Mouse (Mus musculus) heart, postnatal 0 days (tissue): ENCODE data around the gene Arhgef25. TPM values are rescaled to one million over a fixed set of nuclear protein-coding genes. Genes with fewer than 3 reads are reported as not detected.

ENCODE experiments used
- ATAC-seq: fragments of 200-750 bp; cut with Nextera tagmentation; 2 replicates; pipeline ENCODE4 v1.8.0; 2017; ENCODE audit warnings: low read depth, moderate number of reproducible peaks, moderate library complexity; ENCODE audit not compliant: insufficient read depth
- DNase-seq: peaks from one replicate; pipeline ENCODE4 v3.0.0-alpha.2; 2016; ENCODE audit warnings: low spot score
- H3K27ac ChIP-seq: fragments of 300-500 bp; sonication (generic); 2 replicates; pipeline ENCODE4 v1.5.1; 2014; ENCODE audit warnings: low read depth, mild to moderate bottlenecking
- H3K27me3 ChIP-seq: fragments of 300-500 bp; sonication (generic); 2 replicates; pipeline ENCODE4 v1.6.1; 2014; ENCODE audit warnings: low read length, mixed read lengths; ENCODE audit not compliant: control insufficient read depth, insufficient read depth
- H3K36me3 ChIP-seq: fragments of 300-500 bp; sonication (generic); replicated peaks from 2 replicates; pipeline ENCODE4 v1.6.1; 2014; ENCODE audit warnings: low read length, mixed read lengths; ENCODE audit not compliant: control insufficient read depth, insufficient read depth
- H3K4me1 ChIP-seq: fragments of 300-500 bp; sonication (generic); 2 replicates; pipeline ENCODE4 v1.6.1; 2014; ENCODE audit warnings: antibody characterized with exemption; ENCODE audit not compliant: control insufficient read depth, insufficient read depth
- H3K4me2 ChIP-seq: fragments of 300-500 bp; sonication (generic); 2 replicates; pipeline ENCODE4 v1.6.1; 2014; ENCODE audit warnings: low read depth, mild to moderate bottlenecking, low read length, moderate library complexity
- H3K4me3 ChIP-seq: fragments of 300-500 bp; sonication (generic); 2 replicates; pipeline ENCODE4 v1.5.1; 2014; ENCODE audit warnings: low read depth, low read length
- H3K9ac ChIP-seq: fragments of 300-500 bp; sonication (generic); replicated peaks from 2 replicates; pipeline ENCODE4 v1.6.1; 2014; ENCODE audit warnings: low read depth, low read length, mixed read lengths
- H3K9me3 ChIP-seq: fragments of 300-500 bp; sonication (generic); replicated peaks from 2 replicates; pipeline ENCODE4 v1.6.1; 2016; ENCODE audit warnings: low read length; ENCODE audit not compliant: control insufficient read depth
- CTCF ChIP-seq: IDR thresholded peaks from 2 replicates; pipeline ENCODE4 v1.5.1; 2016; ENCODE audit warnings: antibody characterized with exemption, control low read depth, low read depth
- EP300 ChIP-seq: IDR thresholded peaks from 2 replicates; pipeline ENCODE4 v1.6.1; 2016; ENCODE audit warnings: antibody characterized with exemption, low read depth
- WGBS: fragments of 180-500 bp; shearing (Covaris S2); extraction: QIAGEN DNeasy Blood & Tissue Kit; methylation state at CpG from one replicate; pipeline ENCODE4 v1.1.7; 2014; 5-methylcytosine and 5-hydroxymethylcytosine counted together
- polyA plus RNA-seq: library from polyadenylated mRNA; unstranded; fragments of >200 nt; fragmentation: Nextera tagmentation; extraction: Ambion mirVana; gene quantifications from 2 replicates; pipeline ENCODE4 v1.2.1, GENCODE M21; 2015
- total RNA-seq: library from RNA; depleted of rRNA; stranded (reverse); fragments of >200 nt; gene quantifications from 2 replicates; pipeline ENCODE4 v1.2.3, GENCODE M21; 2014; ENCODE audit warnings: low replicate concordance

The Arhgef25 gene
- total and polyA plus RNA-seq, 2 experiments from 2014 or later, result 10.0 to 44.2 TPM

DNA sequence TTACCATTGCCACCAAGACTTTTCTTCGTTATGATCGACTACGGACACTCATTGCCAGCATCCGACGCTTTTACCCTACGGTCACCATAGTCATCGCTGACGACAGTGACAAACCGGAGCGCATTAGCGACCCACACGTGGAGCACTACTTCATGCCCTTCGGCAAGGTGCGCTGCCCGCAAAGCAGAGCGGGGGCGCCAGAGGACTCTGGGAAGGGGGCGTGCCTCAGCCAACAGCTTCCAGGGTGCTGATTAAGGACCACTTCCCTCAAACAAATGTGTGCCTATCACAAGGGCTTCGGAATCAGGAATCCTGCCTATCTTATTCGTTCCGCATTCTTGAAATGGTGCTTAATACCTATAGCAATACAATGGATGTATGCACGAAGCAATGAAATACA lies 19.9 kb downstream of the Arhgef25 start:
- peak; percentile 31; the same call in 1 of the 2 replicates for TF ChIP-seq CTCF
- no peak for TF ChIP-seq EP300
- ATAC-seq (no peak), DNase-seq (no peak)
- Histone ChIP-seq H3K4me2 (peak overlapping the region; percentile 48), H3K4me1 (peaks cover 6% of the 10 kb centered on the region), H3K4me3 (peak overlapping the region; percentile 25), H3K9me3 (no peaks in the 10 kb centered on the region), H3K36me3 (no peaks in the 10 kb centered on the region), H3K27ac (no peak overlapping the region), H3K27me3 (peaks cover 85% of the 10 kb centered on the region), H3K9ac (no peak overlapping the region)
- 4% methylated on average over 22 of the region's 22 CpGs for WGBS

DNA sequence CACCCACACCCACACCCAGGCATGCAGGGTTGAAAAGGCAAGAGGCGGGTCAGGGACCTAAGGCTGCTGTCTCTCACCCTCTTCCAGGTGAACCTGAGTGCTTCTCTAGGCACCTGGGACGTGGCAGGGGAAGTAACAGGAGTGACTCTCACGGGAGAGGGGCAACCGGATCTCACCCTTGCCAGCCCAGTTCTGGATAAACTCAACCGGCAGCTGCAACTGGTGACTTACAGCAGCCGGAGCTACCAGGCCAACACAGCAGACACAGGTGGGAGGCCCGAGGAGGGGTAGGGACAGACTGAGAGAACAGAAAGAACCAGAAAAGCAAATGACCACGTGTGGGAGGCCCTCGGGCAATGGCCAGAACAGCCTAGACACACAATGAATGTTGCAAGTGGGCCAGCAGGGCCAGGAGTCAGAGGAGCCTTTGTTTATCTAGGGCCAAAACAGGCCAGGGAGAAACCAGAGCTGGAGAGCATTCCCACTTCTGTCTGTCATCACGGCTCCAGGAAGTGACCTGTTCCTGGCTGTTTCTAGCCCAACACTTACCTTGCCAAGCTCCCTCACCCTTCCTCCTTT lies 22.2 kb downstream of the Arhgef25 start:
- H3K4me2 ChIP-seq, result no peak overlapping the region
- H3K4me1 ChIP-seq, result peaks cover 6% of the 10 kb centered on the region
- H3K4me3 ChIP-seq, result no peak overlapping the region
- no peaks in the 10 kb centered on the region for H3K9me3 ChIP-seq
- H3K36me3 ChIP-seq, result no peaks in the 10 kb centered on the region
- H3K9ac ChIP-seq, result no peak overlapping the region
- H3K27me3 ChIP-seq, result peaks cover 89% of the 10 kb centered on the region
- DNase-seq (no peak), ATAC-seq (no peak)
- 27% methylated on average over 10 of the region's 10 CpGs for WGBS
- TF ChIP-seq CTCF (no peak), EP300 (no peak)
- H3K27ac ChIP-seq, result no peak overlapping the region

- 31% methylated on average over 15 of the region's 15 CpGs for WGBS
These were observed 22.9 kb downstream of the Arhgef25 start for GRCm38 (mm10) chr10:127166771-127167613.

DNA sequence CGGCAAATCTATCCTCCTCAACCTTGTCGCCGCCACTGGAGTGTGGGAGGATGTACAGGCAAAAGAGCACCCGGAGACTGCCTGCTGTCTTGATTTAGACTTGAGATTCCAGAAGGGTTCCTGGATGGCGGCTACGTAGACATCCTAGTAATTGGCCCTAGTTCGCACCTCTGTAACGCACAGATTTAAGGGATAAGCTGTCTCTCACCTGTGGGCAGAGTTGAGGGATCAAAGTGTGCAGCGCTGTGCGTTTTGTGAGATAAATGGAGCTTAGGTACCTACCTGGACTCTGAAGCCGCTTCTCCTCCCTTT lies 23.5 kb downstream of the Arhgef25 start:
- Histone ChIP-seq H3K9ac (no peak overlapping the region), H3K4me1 (peaks cover 6% of the 10 kb centered on the region), H3K4me2 (peak overlapping the region; percentile 92), H3K36me3 (no peaks in the 10 kb centered on the region), H3K4me3 (peak overlapping the region; percentile 50), H3K27me3 (peaks cover 80% of the 10 kb centered on the region), H3K27ac (no peak overlapping the region), H3K9me3 (no peaks in the 10 kb centered on the region)
- TF ChIP-seq EP300 (no peak), CTCF (no peak)
- no peak for ATAC-seq
- DNase-seq, result no peak
- WGBS, result 6% methylated on average over 11 of the region's 11 CpGs

More at GRCm38 (mm10) chr10:127166771-127167613, 22.9 kb downstream of the Arhgef25 start:
- Histone ChIP-seq H3K9ac (no peak overlapping the region), H3K4me3 (peak overlapping the region; percentile 50; the same call in 1 of the 2 replicates), H3K4me1 (peaks cover 6% of the 10 kb centered on the region), H3K27me3 (peaks cover 86% of the 10 kb centered on the region), H3K4me2 (peak overlapping the region; percentile 92; the same call in 1 of the 2 replicates), H3K27ac (no peak overlapping the region), H3K9me3 (no peaks in the 10 kb centered on the region), H3K36me3 (no peaks in the 10 kb centered on the region)
- no peak for TF ChIP-seq EP300
- TF ChIP-seq CTCF, result no peak
- DNase-seq (no peak), ATAC-seq (no peak)

DNA sequence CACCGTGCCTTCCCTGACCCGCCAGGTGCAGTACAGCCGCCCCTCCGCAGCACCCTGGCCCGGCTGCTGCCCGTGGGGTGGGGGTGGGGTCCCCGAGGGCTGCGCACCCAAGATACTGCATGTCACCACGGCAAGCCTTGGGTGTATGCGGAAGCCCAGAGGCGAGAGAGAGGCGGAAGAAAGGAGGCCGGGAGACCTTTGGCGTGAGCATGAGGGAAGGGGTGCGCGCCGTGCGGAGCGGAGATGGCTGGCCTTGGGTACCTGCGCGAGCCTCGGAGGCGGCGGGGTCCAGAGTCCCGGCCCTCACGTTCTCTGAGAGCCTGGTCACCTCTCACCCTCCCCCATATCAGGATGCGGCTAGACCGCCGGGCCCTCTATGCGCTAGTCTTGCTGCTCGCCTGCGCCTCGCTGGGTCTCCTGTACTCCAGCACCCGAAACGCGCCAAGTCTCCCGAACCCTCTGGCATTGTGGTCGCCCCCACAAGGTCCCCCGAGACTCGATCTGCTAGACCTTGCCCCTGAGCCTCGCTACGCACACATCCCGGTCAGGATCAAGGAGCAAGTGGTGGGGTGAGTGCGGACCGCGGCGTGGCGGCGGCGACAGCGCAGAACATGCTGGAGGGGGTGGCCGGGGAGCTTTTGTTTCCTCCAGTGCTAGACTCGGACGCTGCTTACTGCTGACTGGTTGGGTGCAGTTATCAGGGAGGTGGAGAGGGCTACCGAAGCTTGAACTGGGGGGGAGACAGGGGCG lies 24.1 kb downstream of the Arhgef25 start:
- peaks cover 78% of the 10 kb centered on the region for H3K27me3 ChIP-seq
- H3K36me3 ChIP-seq, result no peaks in the 10 kb centered on the region
- H3K4me2 ChIP-seq, result peak overlapping the region; percentile 92
- ATAC-seq (peak; percentile 24; the same call in 1 of the 2 replicates), DNase-seq (no peak)
- H3K4me1 ChIP-seq, result peaks cover 6% of the 10 kb centered on the region
- peak overlapping the region; percentile 50 for H3K4me3 ChIP-seq
- H3K27ac ChIP-seq, result no peak overlapping the region
- WGBS, result under 1% methylated on average over 53 of the region's 56 CpGs
- TF ChIP-seq EP300 (no peak), CTCF (no peak)
- H3K9me3 ChIP-seq, result no peaks in the 10 kb centered on the region
- H3K9ac ChIP-seq, result peak overlapping the region; percentile 43; the same call in 1 of the 2 replicates
